9 mouse cellular contexts compared by ENCODE assay signal in the genomic region with DNA sequence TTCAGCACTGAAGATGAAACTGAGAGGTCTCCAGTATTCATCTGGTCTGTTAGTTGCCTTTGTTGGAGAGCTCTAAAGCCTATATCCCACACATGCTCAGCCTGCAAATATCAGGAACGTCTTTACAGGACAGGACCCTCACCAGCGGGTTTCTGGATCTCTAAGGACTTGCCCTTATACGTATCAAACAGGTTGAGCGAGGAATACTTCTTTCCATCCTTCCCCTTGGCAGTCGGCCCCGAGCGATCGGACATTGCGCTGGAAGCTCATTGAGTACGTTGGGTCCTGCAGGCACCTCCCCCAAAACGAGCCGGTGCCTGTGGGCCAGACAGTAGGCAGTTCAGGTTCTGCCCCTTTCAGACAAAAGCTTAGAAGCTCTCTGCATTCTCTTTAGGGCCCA. TPM values are rescaled to one million over a fixed set of nuclear protein-coding genes. Genes with fewer than 3 reads are reported as not detected.
DNase-seq lines count a peak whose midpoint lies in the region; ATAC-seq and TF ChIP-seq lines count a peak whose summit lies in the region.
"Had no signal": no experiment of that assay in that cellular context is flagged by ENCODE, and none has a peak within 500 bp of the region (broad histone marks: within the 10 kb centered on the region; RNA-seq: fewer than 3 reads in every experiment).

No protein-coding gene starts in this region.

- TF ChIP-seq CTCF in testis, adult 2 months (IDR thresholded peaks at IDR 0.05; ENCODE audit: control insufficient read depth, insufficient read depth, insufficient replicate concordance, low read depth, low read length) = no peak

- no peak for DNase-seq in testis, postnatal 14 days (ENCODE audit: low spot score)
- DNase-seq in heart, embryonic 10.5 days (ENCODE audit: low spot score) = no peak
- DNase-seq in lung, postnatal 36 days = peak; percentile 61
- DNase-seq in MN1 (ENCODE audit: low spot score) = no peak
- no peak for DNase-seq in left cerebral cortex, postnatal 36 days (ENCODE audit: low spot score in 2 of 2)
- no peak for DNase-seq in layer of hippocampus, adult 11-12 months (ENCODE audit: low spot score)

- no peak for TF ChIP-seq POLR2A in testis, adult 2 months (IDR thresholded peaks at IDR 0.05; ENCODE audit: control insufficient read depth, low read depth, low read length)

- no peaks in the 10 kb centered on the region for H3K9me3 ChIP-seq in heart, embryonic 10.5 days
- H3K9me3 ChIP-seq in kidney, embryonic 16.5 days (ENCODE audit: low read length) = no peaks in the 10 kb centered on the region

- H3K36me3 ChIP-seq in testis, adult 2 months (ENCODE audit: control insufficient read depth, insufficient read depth, low read length) = peaks cover 10% of the 10 kb centered on the region
- peaks cover 51% of the 10 kb centered on the region for H3K36me3 ChIP-seq in heart, embryonic 10.5 days
- peaks cover 47% of the 10 kb centered on the region for H3K36me3 ChIP-seq in kidney, embryonic 16.5 days (ENCODE audit: insufficient read depth, low read length)

- no peaks in the 10 kb centered on the region for H3K27me3 ChIP-seq in testis, adult 2 months (ENCODE audit: control insufficient read depth, insufficient read depth, low read length)
- no peaks in the 10 kb centered on the region for H3K27me3 ChIP-seq in heart, embryonic 10.5 days (ENCODE audit: insufficient read depth, poor library complexity, severe bottlenecking)
- no peaks in the 10 kb centered on the region for H3K27me3 ChIP-seq in kidney, embryonic 16.5 days (ENCODE audit: insufficient read depth, low read length)

- H3K4me1 ChIP-seq in testis, adult 2 months (ENCODE audit: control insufficient read depth, insufficient read depth, low read length) = peaks cover 4% of the 10 kb centered on the region
- H3K4me1 ChIP-seq in heart, embryonic 10.5 days = peaks cover 26% of the 10 kb centered on the region
- peaks cover 30% of the 10 kb centered on the region for H3K4me1 ChIP-seq in kidney, embryonic 16.5 days (ENCODE audit: insufficient read depth, low read length)

- H3K4me2 ChIP-seq in kidney, embryonic 16.5 days (replicated peaks; ENCODE audit: low read depth, low read length) = peak overlapping the region; percentile 98

- H3K4me3 ChIP-seq in testis, adult 2 months (ENCODE audit: control insufficient read depth, low read depth, low read length) = peak overlapping the region; percentile 47
- peak overlapping the region; percentile 98 for H3K4me3 ChIP-seq in heart, embryonic 10.5 days
- H3K4me3 ChIP-seq in kidney, embryonic 16.5 days (ENCODE audit: low read length) = peak overlapping the region; percentile 99

- no peak for ATAC-seq in kidney, embryonic 16.5 days (ENCODE audit: low FRiP score, low TSS enrichment)

- 69% methylated on average over 12 of the region's 12 CpGs for WGBS in heart, embryonic 10.5 days
- 17% methylated on average over 12 of the region's 12 CpGs for WGBS in kidney, embryonic 16.5 days

- H3K9ac ChIP-seq in kidney, embryonic 16.5 days (replicated peaks; ENCODE audit: low read length) = peak overlapping the region; percentile 99

- no peak overlapping the region for H3K27ac ChIP-seq in testis, adult 2 months (ENCODE audit: control insufficient read depth, insufficient read depth, low read depth, low read length)
- H3K27ac ChIP-seq in heart, embryonic 10.5 days = peak overlapping the region; percentile 62; the same call in 1 of the 2 replicates
- no peak overlapping the region for H3K27ac ChIP-seq in kidney, embryonic 16.5 days (ENCODE audit: low read length)

- intact Hi-C loops in left cerebral cortex, postnatal 36 days (cut with DNase I) = no loop called here

RNA-seq across cellular contexts. Expression of gene Prrc2a, which starts 2.0 kb away (rescaled TPM):
- 515 and 563 TPM in 2 replicates for polyA plus RNA-seq in testis, adult 2 months (2012; rRNA removed)
- 137 and 161 TPM in 2 replicates for polyA plus RNA-seq in heart, embryonic 10.5 days (2016; fragmentation: Nextera tagmentation; extraction: Ambion mirVana)
- polyA plus RNA-seq in kidney, embryonic 16.5 days (2015; fragmentation: Nextera tagmentation; extraction: Ambion mirVana) = 166 and 215 TPM in 2 replicates
- total RNA-seq in left cerebral cortex, postnatal 36 days (2021) = 100 to 1,000 TPM; 261 to 307 TPM

RNA-seq across cellular contexts. Expression of gene Aif1, which starts 13.1 kb away (rescaled TPM):
- 435 and 444 TPM in 2 replicates for polyA plus RNA-seq in testis, adult 2 months (2012; rRNA removed)
- 0.85 and 2.1 TPM in 2 replicates for polyA plus RNA-seq in heart, embryonic 10.5 days (2016; fragmentation: Nextera tagmentation; extraction: Ambion mirVana)
- 8.3 and 9.2 TPM in 2 replicates for polyA plus RNA-seq in kidney, embryonic 16.5 days (2015; fragmentation: Nextera tagmentation; extraction: Ambion mirVana)
- 10 to 100 TPM in 1 of 2 experiments, 1 to 10 TPM in 1; 9.1 to 13.0 TPM for total RNA-seq in left cerebral cortex, postnatal 36 days (2021)

RNA-seq across cellular contexts. Expression of gene Lst1, which starts 25.5 kb away (rescaled TPM):
- polyA plus RNA-seq in testis, adult 2 months (2012; rRNA removed) = 0.65 and 1.3 TPM in 2 replicates
- 1.5 and 2.2 TPM in 2 replicates for polyA plus RNA-seq in heart, embryonic 10.5 days (2016; fragmentation: Nextera tagmentation; extraction: Ambion mirVana)
- 10.7 and 12.8 TPM in 2 replicates for polyA plus RNA-seq in kidney, embryonic 16.5 days (2015; fragmentation: Nextera tagmentation; extraction: Ambion mirVana)
- total RNA-seq in left cerebral cortex, postnatal 36 days (2021) = 1 to 10 TPM; 8.6 to 9.9 TPM

RNA-seq across cellular contexts. Expression of gene Bag6, which starts 27.8 kb away (rescaled TPM):
- polyA plus RNA-seq in testis, adult 2 months (2012; rRNA removed) = 709 and 791 TPM in 2 replicates
- 51.4 and 65.5 TPM in 2 replicates for polyA plus RNA-seq in heart, embryonic 10.5 days (2016; fragmentation: Nextera tagmentation; extraction: Ambion mirVana)
- polyA plus RNA-seq in kidney, embryonic 16.5 days (2015; fragmentation: Nextera tagmentation; extraction: Ambion mirVana) = 56.4 TPM in 2 replicates
- 100 to 1,000 TPM; 302 to 324 TPM for total RNA-seq in left cerebral cortex, postnatal 36 days (2021)

RNA-seq across cellular contexts. Expression of gene Apom, which starts 30.9 kb away (rescaled TPM):
- 0.41 and 0.48 TPM in 2 replicates for polyA plus RNA-seq in testis, adult 2 months (2012; rRNA removed)
- polyA plus RNA-seq in heart, embryonic 10.5 days (2016; fragmentation: Nextera tagmentation; extraction: Ambion mirVana) = 3.0 and 72.5 TPM in 2 replicates
- polyA plus RNA-seq in kidney, embryonic 16.5 days (2015; fragmentation: Nextera tagmentation; extraction: Ambion mirVana) = 22.2 and 27.5 TPM in 2 replicates
- not detected for total RNA-seq in left cerebral cortex, postnatal 36 days (2021)
- total RNA-seq: adrenal gland, adult 18-20 months had no signal

Comparison
In these comparisons a context has a peak if more than half of its experiments do, and no peak if none do; other contexts are left out.
1. H3K4me3 ChIP-seq: peak in every context shown above with its lines; median percentile 99 in kidney, embryonic 16.5 days; 98 in heart, embryonic 10.5 days; 47 in testis, adult 2 months.
2. RNA of gene Aif1, which starts 13.1 kb away (polyA plus RNA-seq): 435 to 444 TPM in testis, adult 2 months; 8.3 to 9.2 TPM in kidney, embryonic 16.5 days and 0.85 to 2.1 TPM in heart, embryonic 10.5 days; every median in the first group is over 10 times any median in the second.